In the genomic region with DNA sequence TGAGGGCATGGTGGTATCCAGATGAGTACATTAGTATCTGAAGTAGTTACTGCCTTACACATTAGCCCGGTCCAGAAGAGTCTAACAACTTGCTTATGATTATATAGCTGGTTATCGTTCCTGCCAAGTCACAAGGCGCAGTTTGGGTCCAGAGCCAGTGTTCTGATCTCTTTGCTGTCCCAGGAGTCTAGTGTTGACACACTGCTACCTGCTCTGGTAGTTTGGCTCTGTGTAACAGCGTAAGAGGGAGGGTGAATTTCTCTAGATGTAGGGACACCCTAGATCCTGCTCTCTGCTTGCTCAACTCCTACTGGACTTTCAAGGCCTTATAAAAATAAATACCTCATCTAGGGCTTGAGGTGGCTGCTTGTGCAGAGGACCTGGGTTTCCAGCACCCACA, we compare ENCODE assay signal across 18 mouse cellular contexts.
A peak's percentile ranks its signal among the peaks of the same experiment; 100 is the strongest.
DNase-seq lines count a peak whose midpoint lies in the region; ATAC-seq and TF ChIP-seq lines count a peak whose summit lies in the region.
"Had no signal": no experiment of that assay in that cellular context is flagged by ENCODE, and none has a peak within 500 bp of the region (broad histone marks: within the 10 kb centered on the region; RNA-seq: fewer than 3 reads in every experiment).

No protein-coding gene starts in this region.

- no peak for ATAC-seq in heart, embryonic 11.5 days (replicated peaks; ENCODE audit: insufficient number of reproducible peaks, low FRiP score, low TSS enrichment)
- ATAC-seq: forebrain, embryonic 16.5 days; hindbrain, embryonic 16.5 days; midbrain, embryonic 15.5 days had no signal

- peaks cover 93% of the 10 kb centered on the region for H3K4me1 ChIP-seq in heart, embryonic 10.5 days
- peaks cover 83% of the 10 kb centered on the region for H3K4me1 ChIP-seq in heart, embryonic 11.5 days (ENCODE audit: control insufficient read depth, insufficient read depth, low read length)
- peaks cover 3% of the 10 kb centered on the region; the same call in 1 of the 2 replicates for H3K4me1 ChIP-seq in lung, adult 2 months (ENCODE audit: control insufficient read depth, insufficient read depth, low read length)
- H3K4me1 ChIP-seq: liver, embryonic 15.5 days; megakaryocyte, embryonic 14.5 days had no signal

- H3K27me3 ChIP-seq in heart, embryonic 10.5 days (ENCODE audit: insufficient read depth, poor library complexity, severe bottlenecking) = no peaks in the 10 kb centered on the region
- no peaks in the 10 kb centered on the region for H3K27me3 ChIP-seq in heart, embryonic 11.5 days (ENCODE audit: control insufficient read depth, insufficient read depth, low read length)
- H3K27me3 ChIP-seq: embryonic facial prominence, embryonic 12.5 days; limb, embryonic 12.5 days; liver, embryonic 15.5 days; midbrain, embryonic 15.5 days had no signal

- H3K9ac ChIP-seq in heart, embryonic 11.5 days (ENCODE audit: low read depth, low read length) = no peak overlapping the region
- H3K9ac ChIP-seq: embryonic facial prominence, embryonic 12.5 days; limb, embryonic 12.5 days; liver, embryonic 15.5 days; midbrain, embryonic 15.5 days had no signal

- peak overlapping the region; percentile 29; the same call in 1 of the 2 replicates for H3K27ac ChIP-seq in heart, embryonic 10.5 days
- H3K27ac ChIP-seq in heart, embryonic 11.5 days (ENCODE audit: low read depth, low read length) = no peak overlapping the region
- H3K27ac ChIP-seq: liver, embryonic 15.5 days; midbrain, embryonic 15.5 days had no signal

- WGBS in heart, embryonic 10.5 days = 86% methylated on average over 4 of the region's 4 CpGs
- 82% methylated on average over 4 of the region's 4 CpGs for WGBS in heart, embryonic 11.5 days (ENCODE audit: insufficient replicate concordance)
- WGBS in lung, adult 2 months = 65% methylated on average over 4 of the region's 4 CpGs

- no peak overlapping the region for H3K4me3 ChIP-seq in heart, embryonic 10.5 days
- H3K4me3 ChIP-seq in heart, embryonic 11.5 days (ENCODE audit: low read depth, low read length) = no peak overlapping the region
- no peak overlapping the region for H3K4me3 ChIP-seq in lung, adult 2 months (replicated peaks; ENCODE audit: extremely low read depth, low read depth, low read length)
- H3K4me3 ChIP-seq: embryonic facial prominence, embryonic 12.5 days; limb, embryonic 12.5 days; liver, embryonic 15.5 days; megakaryocyte, embryonic 14.5 days; midbrain, embryonic 15.5 days had no signal

- TF ChIP-seq CTCF in lung, adult 2 months (IDR thresholded peaks at IDR 0.05; ENCODE audit: insufficient read depth, low read length) = no peak

- H3K9me3 ChIP-seq in heart, embryonic 10.5 days = no peaks in the 10 kb centered on the region
- no peaks in the 10 kb centered on the region for H3K9me3 ChIP-seq in heart, embryonic 11.5 days (replicated peaks; ENCODE audit: control insufficient read depth, low read length)
- H3K9me3 ChIP-seq: embryonic facial prominence, embryonic 12.5 days; limb, embryonic 12.5 days; liver, embryonic 15.5 days; megakaryocyte, embryonic 14.5 days; midbrain, embryonic 15.5 days had no signal

- peak; percentile 57 for DNase-seq in adrenal gland, postnatal 10 days
- DNase-seq in adrenal gland, postnatal 36 days = no peak
- DNase-seq in heart, embryonic 10.5 days (ENCODE audit: low spot score) = no peak
- peak; percentile 67 to 73 for DNase-seq in lung, adult 18-20 months
- DNase-seq in lung, adult 2 months = no peak
- DNase-seq in lung, postnatal 36 days = peak; percentile 72
- no peak for DNase-seq in testis, postnatal 14 days (ENCODE audit: low spot score)
- DNase-seq: cerebellum, adult 18-20 months; spleen, adult 18-20 months; thymus, adult 2 months had no signal

- H3K36me3 ChIP-seq in heart, embryonic 10.5 days = no peaks in the 10 kb centered on the region
- H3K36me3 ChIP-seq in heart, embryonic 11.5 days (ENCODE audit: control insufficient read depth, insufficient read depth, low read length) = no peaks in the 10 kb centered on the region
- H3K36me3 ChIP-seq: embryonic facial prominence, embryonic 12.5 days; limb, embryonic 12.5 days; liver, embryonic 15.5 days; midbrain, embryonic 15.5 days had no signal

- TF ChIP-seq POLR2A in lung, adult 2 months (IDR thresholded peaks at IDR 0.05; ENCODE audit: borderline replicate concordance, extremely low read depth, low read depth, low read length) = no peak

- H3K4me2 ChIP-seq in heart, embryonic 11.5 days = no peak overlapping the region
- H3K4me2 ChIP-seq: embryonic facial prominence, embryonic 12.5 days; limb, embryonic 12.5 days; liver, embryonic 15.5 days; midbrain, embryonic 15.5 days had no signal

Comparison
In these comparisons a context has a peak if more than half of its experiments do, and no peak if none do; other contexts are left out.
1. DNase-seq: peak in adrenal gland, postnatal 10 days (single experiment), lung, adult 18-20 months (2 of 2) and lung, postnatal 36 days (single experiment); none in adrenal gland, postnatal 36 days (0 of 2), heart, embryonic 10.5 days (single experiment), lung, adult 2 months (single experiment) and testis, postnatal 14 days (single experiment).